Mouse (Mus musculus): ENCODE measurements around the gene Snx10. TPM values are rescaled to one million over a fixed set of nuclear protein-coding genes. Genes with fewer than 3 reads are reported as not detected.
"Not testable (repeated sequence)": the region's sequence is repeated elsewhere in the genome, so short reads cannot be mapped to it uniquely, and the experiment has no call there.

The Snx10 gene
- 21.4 and 23.7 TPM in 2 replicates for polyA plus RNA-seq (2016; fragmentation: Nextera tagmentation; extraction: Ambion mirVana)

- H3K4me2 ChIP-seq = peak within 1 kb of the TSS; percentile 87
- ATAC-seq (ENCODE audit: insufficient number of reproducible peaks, low FRiP score) = peak; percentile 66
- under 1% methylated on average over 47 of the region's 47 CpGs for whole genome bisulfite sequencing
- peak within 1 kb of the TSS; percentile 85 for H3K9ac ChIP-seq
- H3K4me1 ChIP-seq (replicated peaks) = peaks cover 8% of the 10 kb centered on the region
- H3K36me3 ChIP-seq = no peaks in the 10 kb centered on the region
- H3K27ac ChIP-seq (ENCODE audit: poor library complexity, severe bottlenecking) = peak within 1 kb of the TSS; percentile 61
- no peaks in the 10 kb centered on the region for H3K27me3 ChIP-seq (replicated peaks)
- H3K4me3 ChIP-seq = peak within 1 kb of the TSS; percentile 81
- H3K9me3 ChIP-seq (replicated peaks) = no peaks in the 10 kb centered on the region
Measured at GRCm38 (mm10) chr6:51523807-51524320, at the start of gene Snx10. Gene Snx10 (plus strand): TSS chr6:51523901.

DNA sequence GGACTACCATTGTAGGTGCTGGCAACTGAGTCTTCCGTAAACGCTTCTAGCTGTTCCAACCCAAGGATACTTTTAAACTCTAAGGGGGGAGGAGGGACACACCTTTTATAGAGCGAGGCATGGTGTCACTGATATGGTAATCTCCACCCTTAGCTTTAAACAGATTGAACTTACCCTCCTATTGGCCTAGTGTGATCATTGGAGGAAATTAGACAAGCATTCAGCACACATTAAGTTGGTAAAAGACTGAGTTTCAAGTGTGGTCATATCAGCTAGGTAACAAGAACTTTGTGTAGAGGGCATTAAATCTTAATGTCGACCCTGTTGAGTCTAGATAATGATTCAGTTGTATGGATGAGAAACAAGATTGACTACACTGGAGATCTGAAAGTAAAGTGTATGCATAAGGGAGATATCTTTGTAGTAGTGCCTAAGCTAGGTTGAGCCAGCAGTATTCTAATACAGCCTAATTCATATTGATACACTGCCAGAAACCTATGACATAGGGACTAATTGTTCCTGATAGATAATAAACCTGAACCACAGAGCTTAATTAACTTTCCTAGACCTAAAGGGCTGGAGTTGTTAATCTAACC is 44.5 kb upstream of the Snx10 start:
- Histone ChIP-seq H3K36me3 (peaks cover 73% of the 10 kb centered on the region), H3K4me2 (no peak overlapping the region), H3K4me1 (replicated peaks) (no peaks in the 10 kb centered on the region), H3K27me3 (replicated peaks) (no peaks in the 10 kb centered on the region), H3K9me3 (replicated peaks) (no peaks in the 10 kb centered on the region), H3K4me3 (no peak overlapping the region), H3K9ac (no peak overlapping the region), H3K27ac (ENCODE audit: poor library complexity, severe bottlenecking) (no peak overlapping the region)
- 90% methylated on average over 4 of the region's 4 CpGs for WGBS
- no peak for ATAC-seq (ENCODE audit: insufficient number of reproducible peaks, low FRiP score)

- Histone ChIP-seq H3K36me3 (peaks cover 60% of the 10 kb centered on the region), H3K9ac (no peak overlapping the region), H3K9me3 (replicated peaks) (no peaks in the 10 kb centered on the region), H3K27ac (ENCODE audit: poor library complexity, severe bottlenecking) (no peak overlapping the region), H3K4me3 (no peak overlapping the region), H3K4me1 (replicated peaks) (peaks cover 12% of the 10 kb centered on the region), H3K4me2 (no peak overlapping the region), H3K27me3 (replicated peaks) (no peaks in the 10 kb centered on the region)
- no peak for ATAC-seq (ENCODE audit: insufficient number of reproducible peaks, low FRiP score)
- WGBS = 94% methylated on average over 8 of the region's 8 CpGs
Measured at GRCm38 (mm10) chr6:51481548-51481947, 42.2 kb upstream of the Snx10 start.

- no peak overlapping the region for H3K9ac ChIP-seq
- H3K4me1 ChIP-seq (replicated peaks) = peaks cover 17% of the 10 kb centered on the region
- H3K27ac ChIP-seq (ENCODE audit: poor library complexity, severe bottlenecking) = no peak overlapping the region
- no peaks in the 10 kb centered on the region for H3K27me3 ChIP-seq (replicated peaks)
- H3K4me2 ChIP-seq = no peak overlapping the region
- H3K36me3 ChIP-seq = peaks cover 43% of the 10 kb centered on the region
- 92% methylated on average over 3 of the region's 3 CpGs for WGBS
- no peak overlapping the region for H3K4me3 ChIP-seq
- ATAC-seq (ENCODE audit: insufficient number of reproducible peaks, low FRiP score) = no peak
- H3K9me3 ChIP-seq (replicated peaks) = peaks cover 5% of the 10 kb centered on the region
Measured at GRCm38 (mm10) chr6:51483861-51484260, 39.8 kb upstream of the Snx10 start.

DNA sequence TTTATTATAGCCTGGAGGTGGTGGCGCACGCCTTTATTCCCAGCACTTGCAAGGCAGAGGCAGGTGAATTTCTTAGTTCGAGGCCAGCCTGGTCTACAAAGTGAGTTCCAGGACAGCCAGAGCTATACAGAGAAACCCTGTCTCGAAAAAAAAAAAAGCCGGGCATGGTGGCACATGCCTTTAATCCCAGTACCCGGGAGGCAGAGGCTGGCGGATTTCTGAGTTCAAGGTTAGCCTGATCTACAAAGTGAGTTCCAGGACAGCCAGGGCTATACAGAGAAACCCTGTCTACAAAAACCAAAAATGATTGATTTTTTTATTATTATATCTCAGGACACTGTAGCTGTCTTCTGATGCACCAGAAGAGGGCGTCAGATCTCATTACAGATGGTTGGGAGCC is 39.1 kb upstream of the Snx10 start:
- H3K36me3 ChIP-seq = peaks cover 37% of the 10 kb centered on the region
- H3K27ac ChIP-seq (ENCODE audit: poor library complexity, severe bottlenecking); H3K4me2 ChIP-seq; H3K9me3 ChIP-seq (replicated peaks); H3K4me3 ChIP-seq; ATAC-seq (ENCODE audit: insufficient number of reproducible peaks, low FRiP score); H3K27me3 ChIP-seq (replicated peaks); H3K9ac ChIP-seq: not testable (repeated sequence)
- 87% methylated on average over 8 of the region's 8 CpGs for WGBS
- peaks cover 24% of the 10 kb centered on the region for H3K4me1 ChIP-seq (replicated peaks)

- H3K9ac ChIP-seq = no peak overlapping the region
- 48% methylated on average over 2 of the region's 2 CpGs for WGBS
- no peak overlapping the region for H3K4me2 ChIP-seq
- peaks cover 29% of the 10 kb centered on the region for H3K4me1 ChIP-seq (replicated peaks)
- peaks cover 26% of the 10 kb centered on the region for H3K36me3 ChIP-seq
- no peak overlapping the region for H3K4me3 ChIP-seq
- H3K27ac ChIP-seq (ENCODE audit: poor library complexity, severe bottlenecking) = peak overlapping the region; percentile 30; the same call in 1 of the 2 replicates
- H3K27me3 ChIP-seq (replicated peaks) = no peaks in the 10 kb centered on the region
- peaks cover 5% of the 10 kb centered on the region for H3K9me3 ChIP-seq (replicated peaks)
- no peak for ATAC-seq (ENCODE audit: insufficient number of reproducible peaks, low FRiP score)
Measured at GRCm38 (mm10) chr6:51485646-51486045, 38.1 kb upstream of the Snx10 start.

- Histone ChIP-seq H3K9ac (no peak overlapping the region), H3K9me3 (replicated peaks) (peaks cover 5% of the 10 kb centered on the region), H3K36me3 (peaks cover 22% of the 10 kb centered on the region), H3K4me1 (replicated peaks) (peaks cover 29% of the 10 kb centered on the region), H3K27ac (ENCODE audit: poor library complexity, severe bottlenecking) (0 out of 2 replicates have a peak overlapping the region, but pooled peaks have one; percentile 5), H3K27me3 (replicated peaks) (no peaks in the 10 kb centered on the region), H3K4me2 (no peak overlapping the region), H3K4me3 (no peak overlapping the region)
- WGBS = 22% methylated on average over 7 of the region's 7 CpGs
- no peak for ATAC-seq (ENCODE audit: insufficient number of reproducible peaks, low FRiP score)
Measured at GRCm38 (mm10) chr6:51486076-51486710, 37.5 kb upstream of the Snx10 start.

- H3K27me3 ChIP-seq (replicated peaks) = no peaks in the 10 kb centered on the region
- H3K27ac ChIP-seq (ENCODE audit: poor library complexity, severe bottlenecking) = 0 out of 2 replicates have a peak overlapping the region, but pooled peaks have one; percentile 16
- no peak overlapping the region for H3K9ac ChIP-seq
- H3K4me2 ChIP-seq = no peak overlapping the region
- ATAC-seq (ENCODE audit: insufficient number of reproducible peaks, low FRiP score) = no peak
- no peak overlapping the region for H3K4me3 ChIP-seq
- 81% methylated on average over 5 of the region's 5 CpGs for WGBS
- peaks cover 16% of the 10 kb centered on the region for H3K36me3 ChIP-seq
- H3K4me1 ChIP-seq (replicated peaks) = peaks cover 29% of the 10 kb centered on the region
- peaks cover 5% of the 10 kb centered on the region for H3K9me3 ChIP-seq (replicated peaks)
Measured at GRCm38 (mm10) chr6:51486731-51487130, 37.0 kb upstream of the Snx10 start.

DNA sequence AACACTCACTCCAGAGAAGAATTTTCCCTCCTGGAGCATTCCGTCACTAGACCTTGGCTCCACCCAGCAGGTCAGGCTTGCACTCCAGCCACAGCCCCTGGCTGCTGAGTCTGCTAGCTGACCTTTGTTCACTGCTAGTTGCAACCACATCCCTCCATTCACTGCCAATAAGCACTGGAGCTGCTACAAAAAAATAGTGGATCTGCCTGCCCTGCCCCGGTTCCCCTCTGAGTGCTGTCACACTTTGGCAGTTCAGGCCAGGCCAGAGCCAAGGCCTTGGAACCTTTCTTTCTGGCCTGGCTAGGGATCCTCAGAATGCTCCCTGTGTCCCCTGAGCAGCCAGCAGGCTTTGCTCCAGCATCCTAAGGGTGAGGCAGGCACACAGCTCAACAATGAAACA is 33.9 kb upstream of the Snx10 start:
- H3K4me2 ChIP-seq = no peak overlapping the region
- no peaks in the 10 kb centered on the region for H3K36me3 ChIP-seq
- H3K27ac ChIP-seq (ENCODE audit: poor library complexity, severe bottlenecking) = peak overlapping the region; percentile 69
- H3K27me3 ChIP-seq (replicated peaks) = no peaks in the 10 kb centered on the region
- peaks cover 5% of the 10 kb centered on the region for H3K9me3 ChIP-seq (replicated peaks)
- H3K4me3 ChIP-seq = no peak overlapping the region
- no peak; the same call in 1 of the 2 replicates for ATAC-seq (ENCODE audit: insufficient number of reproducible peaks, low FRiP score)
- WGBS = 15% methylated on average over 2 of the region's 2 CpGs
- peaks cover 31% of the 10 kb centered on the region for H3K4me1 ChIP-seq (replicated peaks)
- H3K9ac ChIP-seq = no peak overlapping the region

DNA sequence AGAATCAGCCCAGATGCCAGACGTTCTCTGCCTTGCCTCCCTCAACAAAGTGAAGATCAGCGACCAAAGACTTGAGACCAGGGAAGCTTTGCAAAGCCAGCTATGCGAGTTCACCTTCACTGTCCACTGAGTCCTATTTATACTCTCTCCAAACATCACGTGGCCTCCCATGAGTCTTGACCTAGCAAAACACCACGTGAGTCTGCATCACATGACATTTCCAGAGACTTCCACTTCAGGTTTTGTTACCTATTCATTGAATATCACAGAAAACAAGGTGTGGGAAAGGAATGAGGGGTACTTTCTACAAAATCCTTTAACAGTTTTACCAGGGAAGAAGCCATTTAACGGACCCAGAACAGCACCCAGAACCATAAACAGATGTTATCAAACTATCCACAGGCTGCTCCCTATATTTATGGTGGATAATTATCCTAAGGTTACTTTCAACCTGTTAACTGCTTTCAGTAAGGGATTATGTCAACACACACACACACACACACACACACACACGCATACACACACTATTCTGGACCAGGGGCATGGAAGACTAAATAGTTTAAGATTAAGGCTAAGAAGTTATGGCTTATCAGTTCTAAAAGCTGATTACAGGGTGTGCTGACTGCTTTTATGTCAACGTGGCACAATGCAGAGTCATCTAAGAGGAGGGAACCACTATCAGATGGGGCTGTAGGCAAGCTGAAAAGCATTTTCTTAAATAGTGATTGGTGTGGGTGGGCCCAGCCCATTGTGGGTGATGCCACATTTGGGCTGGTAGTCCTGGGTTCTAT is 26.2 kb upstream of the Snx10 start:
- ATAC-seq (ENCODE audit: insufficient number of reproducible peaks, low FRiP score) = no peak
- Histone ChIP-seq H3K9me3 (replicated peaks) (peaks cover 5% of the 10 kb centered on the region; the same call in 1 of the 2 replicates), H3K9ac (no peak overlapping the region), H3K4me1 (replicated peaks) (peaks cover 3% of the 10 kb centered on the region; the same call in 1 of the 2 replicates), H3K27me3 (replicated peaks) (no peaks in the 10 kb centered on the region), H3K4me2 (no peak overlapping the region), H3K27ac (ENCODE audit: poor library complexity, severe bottlenecking) (no peak overlapping the region), H3K4me3 (no peak overlapping the region), H3K36me3 (no peaks in the 10 kb centered on the region)
- 55% methylated on average over 8 of the region's 8 CpGs for WGBS

- no peak overlapping the region for H3K4me2 ChIP-seq
- no peak overlapping the region for H3K4me3 ChIP-seq
- H3K9me3 ChIP-seq (replicated peaks) = peaks cover 5% of the 10 kb centered on the region; the same call in 1 of the 2 replicates
- peaks cover 3% of the 10 kb centered on the region; the same call in 1 of the 2 replicates for H3K4me1 ChIP-seq (replicated peaks)
- H3K36me3 ChIP-seq = no peaks in the 10 kb centered on the region
- ATAC-seq (ENCODE audit: insufficient number of reproducible peaks, low FRiP score) = no peak
- no peak overlapping the region for H3K9ac ChIP-seq
- WGBS = 25% methylated on average over 1 of the region's 1 CpGs
- no peaks in the 10 kb centered on the region for H3K27me3 ChIP-seq (replicated peaks)
- H3K27ac ChIP-seq (ENCODE audit: poor library complexity, severe bottlenecking) = no peak overlapping the region
Measured at GRCm38 (mm10) chr6:51505671-51506070, 18.0 kb upstream of the Snx10 start.
